In the genomic region with DNA sequence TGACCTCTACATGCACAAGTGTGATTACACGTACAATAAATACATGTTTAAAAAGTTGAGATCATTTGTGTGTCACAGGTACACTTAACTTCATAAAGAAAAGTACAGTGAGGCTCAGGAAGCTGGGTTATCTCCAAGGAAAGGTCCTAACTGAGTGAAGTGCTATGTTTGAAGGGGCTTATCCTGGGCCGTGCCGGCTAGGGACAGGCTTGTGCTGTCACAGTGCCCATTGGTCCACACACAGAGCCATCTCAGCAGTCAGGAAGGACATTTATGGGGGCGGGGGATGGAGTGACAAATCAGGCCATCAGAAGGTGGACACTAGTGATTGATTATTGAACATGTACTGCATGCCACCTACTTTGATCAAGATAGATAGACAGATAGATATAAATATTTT, we compare ENCODE assay signal across 16 mouse cellular contexts.
"Had no signal": no experiment of that assay in that cellular context is flagged by ENCODE, and none has a peak within 500 bp of the region (broad histone marks: within the 10 kb centered on the region; RNA-seq: fewer than 3 reads in every experiment).

No protein-coding gene starts in this region.

- H3K4me2 ChIP-seq: lung, embryonic 14.5 days; midbrain, embryonic 12.5 days; neural tube, embryonic 13.5 days; neural tube, embryonic 15.5 days had no signal

- ATAC-seq: midbrain, embryonic 16.5 days had no signal

- DNase-seq: lung, adult 18-20 months; lung, postnatal 10 days; lung, postnatal 4 days; retina, postnatal 1 day; right cerebral cortex, adult 18-20 months; right cerebral cortex, postnatal 25 days; right cerebral cortex, postnatal 4 days; spleen, adult 18-20 months; thymus, postnatal 36 days had no signal

- H3K9ac ChIP-seq: lung, embryonic 14.5 days; midbrain, embryonic 12.5 days; neural tube, embryonic 13.5 days; neural tube, embryonic 15.5 days had no signal

- H3K27me3 ChIP-seq: midbrain, embryonic 12.5 days; neural tube, embryonic 13.5 days; neural tube, embryonic 15.5 days had no signal

- H3K4me3 ChIP-seq: midbrain, embryonic 10.5 days; midbrain, embryonic 12.5 days; myocyte; neural tube, embryonic 13.5 days; neural tube, embryonic 15.5 days had no signal

- H3K9me3 ChIP-seq: midbrain, embryonic 10.5 days; midbrain, embryonic 12.5 days; neural tube, embryonic 13.5 days; neural tube, embryonic 15.5 days had no signal

- H3K27ac ChIP-seq: midbrain, embryonic 10.5 days; midbrain, embryonic 12.5 days; neural tube, embryonic 13.5 days had no signal
